Mouse (Mus musculus): Measurements from ENCODE around the gene Sqstm1.
"Not testable (repeated sequence)": the region's sequence is repeated elsewhere in the genome, so short reads cannot be mapped to it uniquely, and the experiment has no call there.

Gene Sqstm1

GRCm38 (mm10) chr11:50207344-50207743 is 3.3 kb downstream of the Sqstm1 start:
- DNase-seq: no peak

DNA sequence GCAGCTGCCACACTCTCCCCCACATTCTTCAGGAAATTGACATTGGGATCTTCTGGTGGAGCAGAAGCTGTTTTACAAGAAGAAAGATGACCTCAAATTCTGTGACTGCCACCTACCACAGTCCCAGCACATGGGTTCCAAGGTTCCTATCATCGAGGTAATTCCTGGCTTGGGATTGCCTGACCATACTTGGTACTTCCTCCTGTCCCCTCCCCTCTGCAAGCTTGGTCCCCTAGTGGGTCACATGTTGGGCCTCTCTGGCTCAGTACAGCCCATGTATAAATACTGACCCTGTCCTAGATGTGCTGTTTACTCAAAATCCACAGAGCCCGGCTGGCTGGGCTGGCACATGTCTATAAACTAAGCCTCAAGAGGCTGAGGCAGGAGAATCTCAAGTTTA is 4.6 kb downstream of the Sqstm1 start:
- no peak for DNase-seq

- no peak for DNase-seq
Observed at GRCm38 (mm10) chr11:50205434-50205833, 5.2 kb downstream of the Sqstm1 start.

DNA sequence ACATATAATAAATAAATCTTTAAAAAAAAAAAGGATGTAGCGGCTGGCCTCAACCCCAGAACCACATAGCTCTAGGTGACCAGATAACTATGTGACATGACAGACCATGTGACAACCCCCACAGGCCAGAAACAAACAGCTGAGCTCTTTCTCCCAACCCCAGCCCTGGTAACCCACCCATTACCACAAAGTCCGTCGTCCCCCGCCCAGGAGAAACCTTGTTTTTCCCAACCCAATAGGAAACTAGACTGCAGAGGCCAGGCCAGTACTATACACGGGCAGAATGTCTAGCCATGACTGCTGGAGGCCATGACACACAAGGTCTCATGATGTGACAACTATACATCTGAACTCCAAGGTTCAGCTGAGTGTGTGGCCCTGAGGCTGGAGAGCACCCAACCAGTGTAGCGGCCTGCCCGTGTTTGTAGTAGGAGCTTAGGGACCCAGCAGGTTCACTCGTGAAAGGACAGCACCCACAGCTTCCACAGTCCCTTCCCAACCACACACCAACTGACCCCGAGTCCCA is 7.3 kb downstream of the Sqstm1 start:
- DNase-seq: no peak

- no peak for DNase-seq
Observed at GRCm38 (mm10) chr11:50201590-50201989, 9.0 kb downstream of the Sqstm1 start.

GRCm38 (mm10) chr11:50200613-50201012 is 10.0 kb downstream of the Sqstm1 start:
- no peak for DNase-seq

DNA sequence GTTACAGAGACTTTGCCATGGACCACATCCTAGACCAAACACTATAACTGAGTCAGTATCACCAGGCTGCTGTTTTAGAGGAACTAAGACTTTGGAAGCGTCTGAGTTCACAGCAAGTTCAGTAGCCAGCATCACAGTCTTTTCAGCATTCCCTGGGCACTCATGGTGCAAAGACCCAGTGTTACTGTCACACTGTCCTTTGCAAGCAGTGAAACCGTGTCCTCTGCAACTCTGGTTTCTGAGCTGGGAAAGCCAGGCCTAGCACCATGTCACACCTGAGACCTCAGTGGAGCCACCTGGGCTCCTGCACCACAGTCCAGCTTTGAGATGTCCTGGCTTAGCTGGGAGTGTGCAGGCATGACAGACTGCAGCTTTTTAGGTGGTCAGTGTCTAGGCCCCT is 11.7 kb downstream of the Sqstm1 start:
- no peak for DNase-seq

DNA sequence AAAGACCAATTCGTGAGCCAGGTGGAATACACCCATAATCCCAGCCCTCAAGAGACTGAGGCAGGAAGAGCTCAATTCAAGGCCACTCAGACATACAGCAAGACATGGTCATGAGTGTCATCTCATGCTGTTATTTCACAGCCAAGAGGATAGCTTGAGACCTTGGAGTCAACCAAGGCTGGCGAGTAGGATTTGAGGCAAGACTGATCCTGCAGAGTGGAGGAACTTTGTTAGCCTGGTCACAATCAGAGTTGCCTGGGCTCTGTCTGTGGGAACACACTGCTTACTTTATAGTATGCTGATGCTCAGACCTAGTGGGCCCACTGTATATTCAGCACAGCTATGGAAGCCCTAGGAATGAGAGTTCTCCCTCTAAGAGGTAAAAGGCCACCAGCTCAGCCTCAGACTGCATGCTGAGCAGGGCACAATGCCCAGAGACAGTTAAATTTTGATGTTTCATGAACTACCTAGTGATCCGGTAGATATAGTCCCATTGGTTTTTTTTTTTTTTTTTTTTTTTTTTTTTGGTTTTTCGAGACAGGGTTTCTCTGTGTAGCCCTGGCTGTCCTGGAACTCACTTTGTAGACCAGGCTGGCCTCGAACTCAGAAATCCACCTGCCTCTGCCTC is 12.3 kb downstream of the Sqstm1 start:
- DNase-seq: no peak

- no peak for DNase-seq
Observed at GRCm38 (mm10) chr11:50197500-50197899, 13.1 kb downstream of the Sqstm1 start.

DNA sequence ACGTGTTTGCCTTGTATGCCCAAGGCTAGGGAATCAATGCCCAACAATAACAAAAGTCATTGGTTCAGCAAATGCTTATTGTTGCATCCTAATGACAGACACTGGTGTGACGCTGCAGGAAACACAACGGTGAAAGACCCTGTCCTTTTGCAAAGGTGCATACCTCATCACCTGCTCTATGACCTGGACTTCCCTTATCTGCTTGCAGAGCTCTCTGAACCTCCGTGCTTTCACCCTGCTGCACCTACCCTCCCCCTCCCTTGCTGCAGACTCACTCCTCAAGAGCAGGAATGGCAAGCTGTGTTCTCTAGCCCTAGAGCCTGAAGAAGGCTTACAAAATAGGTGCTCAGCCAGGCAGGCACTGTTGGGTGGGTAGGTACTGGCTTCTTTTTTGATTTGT is 15.8 kb downstream of the Sqstm1 start:
- DNase-seq: no peak

GRCm38 (mm10) chr11:50194070-50194469 is 16.6 kb downstream of the Sqstm1 start:
- no peak for DNase-seq

DNA sequence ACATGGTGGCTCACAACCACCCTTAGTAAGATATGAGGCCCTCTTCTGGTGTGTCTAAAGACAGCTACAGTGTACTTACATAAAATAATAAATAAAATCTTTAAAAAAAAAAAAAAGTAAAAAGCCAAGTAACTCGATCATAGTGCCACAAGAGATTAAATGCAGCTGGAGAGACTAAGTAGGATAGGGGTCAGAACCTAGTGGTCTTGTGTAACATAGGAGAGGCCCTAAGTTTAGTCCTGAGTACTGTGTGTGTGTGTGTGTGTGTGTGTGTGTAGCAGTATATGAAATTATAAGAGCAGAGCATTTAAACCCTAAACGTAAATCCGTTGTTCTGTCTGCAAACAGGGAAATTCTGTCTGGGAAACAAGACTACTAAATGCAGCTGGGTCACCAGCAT is 18.3 kb downstream of the Sqstm1 start:
- no peak for DNase-seq

DNA sequence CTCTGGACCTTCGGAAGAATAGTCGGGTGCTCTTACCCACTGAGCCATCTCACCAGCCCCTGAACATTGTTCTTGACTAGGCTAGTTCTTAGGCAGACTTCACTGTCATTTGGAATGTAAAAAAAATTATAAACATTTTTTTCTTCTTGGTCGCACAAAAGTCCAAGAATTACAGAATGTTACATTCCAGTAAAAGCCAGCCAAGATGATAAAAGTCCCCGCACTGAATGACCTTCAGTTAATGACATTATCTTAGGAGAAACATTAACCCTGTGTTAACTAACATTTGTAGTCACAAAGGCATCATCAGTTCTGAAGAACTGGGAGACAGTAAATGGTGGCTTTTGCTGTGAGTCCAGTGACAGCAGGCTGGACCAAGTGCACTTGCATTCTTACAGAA is 20.3 kb downstream of the Sqstm1 start:
- no peak for DNase-seq

GRCm38 (mm10) chr11:50188682-50189081 is 21.9 kb downstream of the Sqstm1 start:
- DNase-seq: no peak

DNA sequence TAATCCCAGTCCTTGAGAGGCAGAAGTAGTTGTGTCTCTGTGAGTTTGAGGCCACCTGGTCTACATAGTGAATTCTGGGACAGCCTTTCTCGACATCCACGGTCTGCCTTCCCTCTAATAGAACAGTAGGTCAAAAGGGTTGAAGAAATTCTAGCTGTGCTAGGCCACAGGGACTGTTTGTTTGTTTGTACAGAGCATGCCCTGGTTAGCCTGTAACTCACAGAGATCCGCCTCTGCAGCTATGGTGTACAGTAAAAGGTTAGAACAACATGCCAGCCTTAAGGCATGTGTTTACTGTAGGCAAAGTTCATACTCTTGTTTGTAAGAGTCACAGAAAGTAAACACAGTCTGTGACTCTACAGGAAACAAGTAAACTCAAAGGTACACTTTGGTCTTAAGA is 25.8 kb downstream of the Sqstm1 start:
- no peak for DNase-seq

DNA sequence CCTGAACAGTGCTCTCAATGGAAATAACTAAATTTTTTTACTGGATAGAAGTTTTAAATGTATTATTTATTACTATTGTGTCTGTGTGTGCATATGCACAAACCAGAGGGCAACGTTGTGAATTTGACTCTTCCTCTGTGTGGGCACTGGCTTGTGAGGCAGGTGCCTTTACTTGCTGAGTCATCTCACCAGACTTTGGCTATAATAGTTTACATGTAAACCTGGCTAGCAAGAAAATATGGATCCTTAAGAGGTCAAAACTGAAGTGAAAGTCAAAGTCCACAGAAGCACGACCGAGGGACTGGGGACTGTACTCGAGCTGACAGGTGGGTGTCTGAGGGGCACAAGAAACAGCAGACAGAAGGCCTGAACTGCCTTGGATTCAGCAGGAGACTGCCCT is 27.9 kb downstream of the Sqstm1 start:
- no peak for DNase-seq

- no peak for DNase-seq
Observed at GRCm38 (mm10) chr11:50180478-50181231, 30.0 kb downstream of the Sqstm1 start.

DNA sequence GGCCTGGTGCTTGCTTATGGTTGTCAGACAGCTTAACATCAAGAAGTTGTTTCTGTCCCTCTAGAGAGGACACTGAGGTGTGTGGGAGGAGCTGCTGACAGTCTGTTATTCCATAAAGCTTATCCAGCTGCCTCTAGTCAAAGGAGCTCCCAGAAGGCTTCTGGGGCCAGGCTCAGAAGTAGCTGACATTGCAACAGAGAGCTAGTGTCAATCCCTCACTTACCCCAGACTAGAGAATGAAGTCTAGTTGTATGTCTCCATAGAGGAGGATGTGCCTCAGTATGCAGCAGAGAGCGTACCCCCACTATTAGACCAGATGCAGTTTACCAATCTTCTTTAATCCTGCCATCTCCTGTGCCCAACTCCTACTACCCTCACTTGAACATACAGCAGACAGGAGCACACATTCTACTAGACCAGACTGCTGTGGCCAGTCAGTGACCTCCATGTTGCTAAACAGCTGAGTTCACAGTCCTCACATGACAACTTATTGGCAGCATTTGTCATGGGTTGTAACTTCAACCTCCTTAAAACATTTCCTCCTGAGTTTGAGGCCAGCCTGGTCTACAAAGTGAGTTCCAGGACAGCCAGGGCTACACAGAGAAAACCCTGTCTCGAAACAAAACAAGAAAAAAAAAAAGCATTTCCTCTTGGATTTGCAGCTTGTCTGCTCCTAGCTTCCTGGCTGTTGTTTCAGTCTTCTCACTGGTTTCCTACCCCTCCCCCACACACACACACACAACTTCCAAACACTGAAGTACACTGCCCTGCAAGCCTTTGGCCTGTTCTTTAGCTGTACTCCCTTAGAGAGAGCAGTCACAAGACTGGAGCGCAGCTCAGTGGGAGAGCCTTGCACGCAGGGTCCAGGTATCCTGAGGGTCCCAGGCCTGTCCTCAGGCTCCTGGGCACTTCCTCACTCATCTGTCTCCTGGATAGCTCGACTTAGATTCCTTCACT is 31.8 kb downstream of the Sqstm1 start:
- DNase-seq: no peak

DNA sequence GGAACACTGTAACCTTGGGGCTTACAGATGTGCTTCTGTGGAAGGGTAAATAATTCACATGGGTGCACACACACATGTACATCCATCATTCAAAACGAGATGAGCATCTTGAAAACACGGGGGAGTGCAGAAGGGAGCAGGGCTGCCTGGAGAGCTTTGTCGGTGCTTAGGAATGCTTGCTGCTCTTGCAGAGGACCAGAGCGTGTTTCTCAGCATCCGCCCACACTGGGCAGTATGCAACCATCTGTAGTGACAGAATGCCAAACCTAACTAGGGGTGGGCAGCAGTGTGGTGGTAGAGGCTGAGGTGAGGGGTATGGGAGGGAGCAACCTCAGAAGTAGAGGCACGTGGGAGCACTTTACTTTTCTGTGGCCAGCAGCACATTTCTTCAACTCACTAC is 33.5 kb downstream of the Sqstm1 start:
- no peak for DNase-seq

DNA sequence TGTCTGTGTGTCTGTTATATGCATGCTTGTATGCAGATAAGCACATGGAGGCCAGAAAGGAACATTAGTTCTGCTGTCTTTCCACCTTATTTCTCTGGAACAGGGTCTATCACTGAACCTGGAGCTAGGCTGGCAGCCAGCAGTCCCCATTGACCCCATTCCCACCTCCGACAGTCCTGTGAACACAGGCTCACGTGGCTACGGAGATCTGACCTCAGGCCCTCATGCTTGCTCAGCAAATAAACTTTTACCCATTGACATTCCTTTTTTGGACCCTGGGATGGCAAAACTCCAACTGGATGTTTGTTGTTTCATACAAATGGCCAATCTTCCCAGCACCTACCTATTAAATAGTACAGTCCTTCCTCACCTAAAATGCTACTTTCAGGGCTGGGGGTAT is 34.3 kb downstream of the Sqstm1 start:
- DNase-seq: peak; percentile 66

DNA sequence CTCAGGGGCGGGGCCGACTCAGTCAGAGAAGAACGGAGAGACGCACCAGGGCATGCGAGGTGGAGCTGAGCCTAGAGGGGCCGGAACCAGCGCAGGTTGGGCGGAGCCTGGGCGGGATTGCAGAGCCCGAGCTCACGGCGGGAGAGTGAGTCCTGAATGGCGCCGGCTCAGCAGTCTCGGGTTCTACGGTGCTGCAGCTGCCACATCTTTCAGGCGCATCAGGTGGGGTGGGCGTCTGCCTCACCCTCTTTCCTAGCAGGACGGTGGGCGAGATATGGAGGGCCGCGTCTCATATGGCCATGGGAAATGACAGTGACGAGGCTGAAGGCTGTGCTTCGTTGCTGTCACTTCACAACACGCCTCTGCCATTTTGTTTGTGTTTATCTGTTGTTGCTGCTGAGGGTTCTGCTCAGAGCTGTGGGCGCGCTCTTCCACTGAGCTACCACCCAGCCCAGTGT is 35.9 kb downstream of the Sqstm1 start:
- DNase-seq: peak; percentile 97

- not testable (repeated sequence) for DNase-seq
Observed at GRCm38 (mm10) chr11:50174111-50174729, 36.4 kb downstream of the Sqstm1 start, which contains the start of gene Mrnip. Gene Mrnip (plus strand): TSS chr11:50174444.

DNA sequence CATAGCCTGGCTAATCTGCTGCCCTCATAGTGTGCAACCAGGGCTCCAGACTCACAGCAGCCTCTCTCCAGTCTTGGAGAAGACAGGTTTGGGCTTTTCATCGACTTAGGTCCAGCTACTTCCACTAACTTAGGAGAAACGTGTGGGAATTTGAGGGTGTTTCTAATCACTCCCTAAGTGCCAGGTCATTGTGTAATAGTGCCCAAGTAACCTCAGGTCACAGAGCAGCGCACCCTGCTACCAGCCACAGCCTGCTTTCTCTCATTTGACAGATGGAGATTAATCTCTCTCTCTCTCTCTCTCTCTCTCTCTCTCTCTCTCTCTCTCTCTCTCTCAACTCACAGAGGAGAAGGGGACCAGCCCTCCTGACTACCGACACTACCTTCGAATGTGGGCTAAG is 42.3 kb downstream of the Sqstm1 start:
- no peak for DNase-seq

Measured in kidney, adult 18-20 months (tissue).